Mouse (Mus musculus): Measurements from ENCODE around the gene Tas2r124. TPM values are rescaled to one million over a fixed set of nuclear protein-coding genes. Genes with fewer than 3 reads are reported as not detected.

Tas2r124 gene
- total RNA-seq (2015) (not detected in 2 replicates), total RNA-seq (2017) (not detected in 2 replicates)

DNA sequence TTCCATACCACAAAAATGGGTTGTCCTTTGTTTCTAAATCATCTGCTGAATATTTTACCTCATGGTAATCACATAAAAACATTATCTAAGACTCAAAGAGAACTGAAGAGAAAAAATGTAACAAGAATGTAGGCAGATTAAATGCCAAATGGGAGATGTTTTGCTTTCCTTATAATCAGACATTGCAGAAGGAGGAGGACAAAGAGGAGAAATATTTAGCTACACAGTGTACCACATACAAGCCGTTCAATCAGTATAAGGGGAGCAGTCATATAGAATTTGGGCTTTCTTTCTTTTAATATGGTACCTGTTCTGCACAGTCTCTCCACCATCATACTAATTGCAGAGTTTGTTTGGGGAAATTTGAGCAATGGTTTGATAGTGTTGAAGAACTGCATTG is at the start of gene Tas2r124:
Gene Tas2r124 (plus strand): TSS at position 301 of the 400 bp plus-strand sequence.
- no peak for ATAC-seq (ENCODE audit: poor library complexity, severe bottlenecking)

DNA sequence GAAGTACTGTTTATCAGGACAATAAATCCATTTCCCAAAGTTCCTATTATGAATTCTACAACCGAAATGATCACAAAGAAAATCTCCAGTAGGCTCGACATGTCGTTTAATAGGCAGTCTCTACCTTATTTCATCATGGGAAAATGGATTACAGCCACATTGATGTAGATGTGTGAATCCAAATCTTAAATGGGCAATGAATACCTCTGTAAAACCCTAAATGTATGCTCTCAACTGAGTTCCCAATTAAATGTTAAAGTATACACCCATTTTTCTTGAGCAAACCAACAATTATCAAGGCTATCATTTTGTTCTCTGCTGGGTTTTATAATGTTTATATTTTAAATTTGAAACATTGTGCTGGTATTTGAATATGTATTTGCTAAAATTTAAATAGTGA is 42.7 kb upstream of the Tas2r124 start, which contains the start of gene Tas2r122:
Gene Tas2r122 (minus strand): TSS at position 101 of the 400 bp plus-strand sequence.
- no peak for ATAC-seq (ENCODE audit: poor library complexity, severe bottlenecking)

DNA sequence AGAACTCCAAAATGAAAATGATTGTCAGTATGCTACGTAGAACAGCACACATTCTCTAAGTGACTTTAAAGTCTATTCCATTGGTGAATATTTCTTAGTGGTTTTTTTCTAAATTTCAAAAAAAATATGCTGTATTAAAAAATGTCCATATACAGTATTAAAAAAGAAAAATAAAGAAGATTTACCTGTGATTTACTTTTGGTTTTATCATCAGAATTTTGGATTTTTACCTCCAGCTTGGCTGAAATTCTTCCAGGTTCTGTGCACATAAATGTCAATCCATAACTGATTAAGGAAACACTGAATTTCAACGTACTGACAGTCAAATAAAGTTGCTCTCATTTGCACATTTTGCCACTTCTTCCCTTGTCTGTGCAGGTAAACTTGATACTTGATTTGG is 16.6 kb upstream of the Tas2r124 start, which contains the start of gene Tas2r115:
Gene Tas2r115 (minus strand): TSS at position 101 of the 400 bp plus-strand sequence.
- ATAC-seq (ENCODE audit: poor library complexity, severe bottlenecking), result no peak

DNA sequence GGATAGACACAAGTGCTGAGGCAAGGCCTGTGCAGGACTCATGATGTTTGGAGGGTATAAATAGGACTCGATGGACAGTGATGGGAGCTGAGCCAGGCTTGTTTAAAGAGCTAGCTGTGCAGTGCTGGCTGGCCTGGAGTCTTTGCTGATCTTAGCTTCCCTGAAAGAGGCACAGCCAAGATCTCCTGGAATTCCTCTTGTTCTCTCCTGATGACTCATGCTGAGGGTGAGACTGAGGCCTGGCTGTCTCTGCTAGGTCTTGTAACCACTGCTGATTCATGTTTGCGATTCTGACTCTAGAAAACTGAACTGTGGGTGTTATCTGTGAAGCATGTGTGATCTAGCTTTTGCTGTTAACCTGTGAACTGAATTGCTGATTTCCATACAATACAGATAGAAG is 4.3 kb upstream of the Tas2r124 start:
- ATAC-seq (ENCODE audit: poor library complexity, severe bottlenecking), result no peak

DNA sequence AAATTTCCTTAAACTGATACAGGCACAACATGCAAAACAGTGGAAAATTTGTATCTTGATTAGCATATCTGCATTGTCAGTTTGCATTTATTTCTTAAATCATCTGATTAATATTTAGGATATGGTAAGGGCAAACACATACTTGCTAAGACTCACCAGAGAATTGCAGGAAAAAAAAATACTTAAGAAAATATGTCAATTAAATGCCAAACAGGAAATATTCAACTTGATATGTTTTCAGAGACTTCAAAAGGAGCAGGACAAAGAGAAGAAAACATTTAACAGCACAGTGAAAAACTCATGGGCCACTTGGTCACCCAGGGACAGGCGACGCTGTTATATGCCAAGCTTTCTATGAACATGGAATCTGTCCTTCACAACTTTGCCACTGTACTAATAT is 7.3 kb downstream of the Tas2r124 start, which contains the start of gene Tas2r102:
Gene Tas2r102 (plus strand): TSS at position 301 of the 400 bp plus-strand sequence.
- no peak for ATAC-seq (ENCODE audit: poor library complexity, severe bottlenecking)

DNA sequence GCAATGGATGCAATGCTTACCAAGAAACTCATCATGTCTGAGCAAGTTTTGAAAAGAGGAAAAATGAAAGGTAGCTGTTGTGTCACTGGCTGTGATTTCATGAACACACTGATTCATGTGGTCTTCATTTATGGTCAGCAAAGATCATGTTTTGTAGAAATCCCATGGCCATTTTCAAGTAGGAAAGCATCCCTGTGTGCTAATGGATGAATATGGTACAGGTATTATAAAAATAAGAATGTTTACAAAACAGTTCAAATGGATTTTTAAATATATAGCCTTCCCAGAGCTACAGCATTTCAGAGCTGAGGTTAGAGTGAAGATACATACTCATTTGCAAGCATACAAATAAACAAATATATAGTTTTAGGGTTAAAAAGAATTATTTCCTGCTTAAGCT is 23.5 kb downstream of the Tas2r124 start, which contains the start of gene Tas2r136:
Gene Tas2r136 (minus strand): TSS at position 101 of the 400 bp plus-strand sequence.
- no peak for ATAC-seq (ENCODE audit: poor library complexity, severe bottlenecking)

DNA sequence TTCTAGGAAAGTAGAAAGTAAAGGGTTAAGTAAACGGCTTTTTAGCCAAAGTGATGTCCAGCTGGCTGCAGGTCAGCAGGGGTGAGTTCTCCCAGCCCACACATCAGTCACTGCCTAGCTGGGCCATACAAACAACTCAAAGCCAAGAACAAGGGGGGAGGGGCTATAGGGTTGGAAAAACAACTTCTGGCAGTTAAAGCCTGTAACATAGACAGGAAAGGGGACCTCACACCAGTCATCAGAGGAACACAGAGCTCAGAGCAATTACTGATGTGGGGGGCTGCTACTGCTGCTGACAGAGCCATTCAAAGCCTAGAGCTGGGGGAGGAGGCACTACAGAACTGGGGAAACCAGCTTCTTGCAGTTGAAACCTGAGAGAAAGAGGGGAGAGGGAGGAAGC is 40.9 kb downstream of the Tas2r124 start:
- no peak for ATAC-seq (ENCODE audit: poor library complexity, severe bottlenecking)

DNA sequence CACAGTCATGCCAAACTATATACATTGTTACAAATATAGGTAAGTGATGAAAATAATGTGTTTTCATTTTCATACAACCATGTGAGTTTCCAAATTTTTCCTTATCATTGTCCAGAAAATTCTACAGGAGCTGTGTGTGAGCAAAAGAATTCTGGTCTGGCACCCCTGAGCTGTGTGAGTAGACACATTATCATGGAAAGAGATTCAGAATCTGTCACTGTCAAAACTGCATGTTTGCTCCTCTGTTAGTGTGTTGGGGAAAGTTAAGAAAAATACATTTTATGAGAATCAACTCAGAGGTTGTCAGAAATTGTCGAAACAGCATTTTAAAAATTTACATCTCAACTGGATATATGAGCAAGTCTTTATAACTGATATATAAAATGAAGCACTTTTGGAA is 48.0 kb downstream of the Tas2r124 start, which contains the start of gene Tas2r117:
Gene Tas2r117 (plus strand): TSS at position 301 of the 400 bp plus-strand sequence.
- no peak for ATAC-seq (ENCODE audit: poor library complexity, severe bottlenecking)

Other genes starting within 250 kb of the Tas2r124 start
- not detected in 2 replicates for gene Prh1, start 184.9 kb upstream of the Tas2r124 start, total RNA-seq (2015)
- gene Prh1, start 184.9 kb upstream of the Tas2r124 start, total RNA-seq (2017), result not detected in 2 replicates
- not detected in 2 replicates for gene Prp2, start 158.8 kb upstream of the Tas2r124 start, total RNA-seq (2015)
- not detected in 2 replicates for gene Prp2, start 158.8 kb upstream of the Tas2r124 start, total RNA-seq (2017)
- not detected in 2 replicates for gene A630073D07Rik, start 103.2 kb upstream of the Tas2r124 start, total RNA-seq (2015)
- not detected in 2 replicates for gene A630073D07Rik, start 103.2 kb upstream of the Tas2r124 start, total RNA-seq (2017)
- not detected in 2 replicates for gene Tas2r120, start 97.8 kb upstream of the Tas2r124 start, total RNA-seq (2015)
- not detected in 2 replicates for gene Tas2r120, start 97.8 kb upstream of the Tas2r124 start, total RNA-seq (2017)
- not detected in 2 replicates for gene Tas2r121, start 53.7 kb upstream of the Tas2r124 start, total RNA-seq (2015)
- not detected in 2 replicates for gene Tas2r121, start 53.7 kb upstream of the Tas2r124 start, total RNA-seq (2017)
- not detected in 2 replicates for gene Tas2r122, start 42.8 kb upstream of the Tas2r124 start, total RNA-seq (2015)
- not detected in 2 replicates for gene Tas2r122, start 42.8 kb upstream of the Tas2r124 start, total RNA-seq (2017)
- gene Tas2r115, start 16.7 kb upstream of the Tas2r124 start, total RNA-seq (2015), result not detected in 2 replicates
- gene Tas2r115, start 16.7 kb upstream of the Tas2r124 start, total RNA-seq (2017), result not detected in 2 replicates
- gene Tas2r102, start 7.4 kb downstream of the Tas2r124 start, total RNA-seq (2015), result not detected in 2 replicates
- gene Tas2r102, start 7.4 kb downstream of the Tas2r124 start, total RNA-seq (2017), result not detected in 2 replicates
- not detected in 2 replicates for gene Tas2r136, start 23.4 kb downstream of the Tas2r124 start, total RNA-seq (2015)
- gene Tas2r136, start 23.4 kb downstream of the Tas2r124 start, total RNA-seq (2017), result not detected in 2 replicates
- gene Tas2r117, start 48.1 kb downstream of the Tas2r124 start, total RNA-seq (2015), result not detected in 2 replicates
- not detected in 2 replicates for gene Tas2r117, start 48.1 kb downstream of the Tas2r124 start, total RNA-seq (2017)
- not detected in 2 replicates for gene Tas2r123, start 92.4 kb downstream of the Tas2r124 start, total RNA-seq (2015)
- not detected in 2 replicates for gene Tas2r123, start 92.4 kb downstream of the Tas2r124 start, total RNA-seq (2017)
- not detected in 2 replicates for gene Tas2r116, start 100.7 kb downstream of the Tas2r124 start, total RNA-seq (2015)
- gene Tas2r116, start 100.7 kb downstream of the Tas2r124 start, total RNA-seq (2017), result not detected in 2 replicates
- gene Tas2r110, start 113.3 kb downstream of the Tas2r124 start, total RNA-seq (2015), result not detected in 2 replicates
- gene Tas2r110, start 113.3 kb downstream of the Tas2r124 start, total RNA-seq (2017), result not detected in 2 replicates
- gene Tas2r113, start 138.3 kb downstream of the Tas2r124 start, total RNA-seq (2015), result not detected in 2 replicates
- gene Tas2r113, start 138.3 kb downstream of the Tas2r124 start, total RNA-seq (2017), result not detected in 2 replicates
- gene Tas2r125, start 154.9 kb downstream of the Tas2r124 start, total RNA-seq (2015), result not detected in 2 replicates
- not detected in 2 replicates for gene Tas2r125, start 154.9 kb downstream of the Tas2r124 start, total RNA-seq (2017)
- gene Tas2r129, start 196.4 kb downstream of the Tas2r124 start, total RNA-seq (2015), result not detected in 2 replicates
- gene Tas2r129, start 196.4 kb downstream of the Tas2r124 start, total RNA-seq (2017), result not detected in 2 replicates
- gene Tas2r131, start 203.2 kb downstream of the Tas2r124 start, total RNA-seq (2015), result not detected in 2 replicates
- not detected in 2 replicates for gene Tas2r131, start 203.2 kb downstream of the Tas2r124 start, total RNA-seq (2017)
- not detected in 2 replicates for gene Tas2r109, start 226.2 kb downstream of the Tas2r124 start, total RNA-seq (2015)
- gene Tas2r109, start 226.2 kb downstream of the Tas2r124 start, total RNA-seq (2017), result not detected in 2 replicates

Measured in megakaryocyte, adult 5-6 weeks (primary cell).